Mouse (Mus musculus): Measurements from ENCODE around the gene Cx3cl1.
A peak's percentile ranks its signal among the peaks of the same experiment; 100 is the strongest.

Cx3cl1 gene

GRCm38 (mm10) chr8:94771941-94772670 is at the start of gene Cx3cl1:
Gene Cx3cl1, plus strand, starts transcription at chr8:94772009.
- peak; percentile 84 to 88 for DNase-seq

- no peak for DNase-seq
These were observed 45.8 kb upstream of the Cx3cl1 start for GRCm38 (mm10) chr8:94725998-94726397.

- DNase-seq = no peak
These were observed 42.5 kb upstream of the Cx3cl1 start for GRCm38 (mm10) chr8:94729301-94729700.

GRCm38 (mm10) chr8:94733821-94734465 is 37.9 kb upstream of the Cx3cl1 start:
- DNase-seq = peak in 1 of 2 experiments; percentile 25

GRCm38 (mm10) chr8:94734735-94735350 is 37.0 kb upstream of the Cx3cl1 start:
- DNase-seq = no peak

GRCm38 (mm10) chr8:94735426-94736094 is 36.2 kb upstream of the Cx3cl1 start:
- peak; percentile 32 to 39 for DNase-seq

GRCm38 (mm10) chr8:94739829-94740228 is 32.0 kb upstream of the Cx3cl1 start:
- no peak for DNase-seq

- no peak for DNase-seq
These were observed 31.2 kb upstream of the Cx3cl1 start for GRCm38 (mm10) chr8:94740591-94740990.

- DNase-seq = no peak
These were observed 30.1 kb upstream of the Cx3cl1 start for GRCm38 (mm10) chr8:94741726-94742125.

GRCm38 (mm10) chr8:94744484-94744883 is 27.3 kb upstream of the Cx3cl1 start:
- DNase-seq = no peak

GRCm38 (mm10) chr8:94744972-94745371 is 26.8 kb upstream of the Cx3cl1 start:
- DNase-seq = no peak

GRCm38 (mm10) chr8:94745476-94746184 is 26.2 kb upstream of the Cx3cl1 start, which contains the start of gene Ccl22:
Gene Ccl22, plus strand, starts transcription at chr8:94745590.
- DNase-seq = no peak

GRCm38 (mm10) chr8:94746832-94747231 is 25.0 kb upstream of the Cx3cl1 start:
- no peak for DNase-seq

GRCm38 (mm10) chr8:94748363-94748762 is 23.4 kb upstream of the Cx3cl1 start:
- no peak for DNase-seq

- no peak for DNase-seq
These were observed 21.9 kb upstream of the Cx3cl1 start for GRCm38 (mm10) chr8:94749942-94750341.

GRCm38 (mm10) chr8:94751023-94751849 is 20.6 kb upstream of the Cx3cl1 start:
- DNase-seq = no peak

- DNase-seq = no peak
These were observed 17.8 kb upstream of the Cx3cl1 start for GRCm38 (mm10) chr8:94754006-94754405.

- DNase-seq = no peak
These were observed 17.3 kb upstream of the Cx3cl1 start for GRCm38 (mm10) chr8:94754486-94754885.

- no peak for DNase-seq
These were observed 4.8 kb upstream of the Cx3cl1 start for GRCm38 (mm10) chr8:94767035-94767434.

GRCm38 (mm10) chr8:94770945-94771344 is 864 bp upstream of the Cx3cl1 start:
- DNase-seq = peak; percentile 74 to 75

- DNase-seq = no peak
These were observed 1.2 kb downstream of the Cx3cl1 start for GRCm38 (mm10) chr8:94773048-94773447.

- no peak for DNase-seq
These were observed 1.9 kb downstream of the Cx3cl1 start for GRCm38 (mm10) chr8:94773700-94774171.
